Mouse (Mus musculus) neutrophil, adult 5-6 weeks (primary cell): Measurements from ENCODE around the gene Zbed3. TPM values are rescaled to one million over a fixed set of nuclear protein-coding genes. Genes with fewer than 3 reads are reported as not detected.

Experiments used
- ATAC-seq: fragments of 151-379, 151-347 bp; 2 replicates; pipeline ENCODE4 v1.8.0; 2017; ENCODE audit warnings: mild to moderate bottlenecking, moderate TSS enrichment; ENCODE audit not compliant: insufficient number of reproducible peaks, poor library complexity, low FRiP score, severe bottlenecking; ENCODE audit errors: extremely low read depth
- total RNA-seq: library from RNA; stranded (forward); fragments of 200-1000 nt; gene quantifications from 2 replicates; pipeline ENCODE4 v1.2.3, GENCODE M21; 2017

The Zbed3 gene
- 1.7 and 2.4 TPM in 2 replicates for total RNA-seq

- ATAC-seq = no peak
These were observed at the start of gene Zbed3 for GRCm38 (mm10) chr13:95323400-95323799. Gene Zbed3 (plus strand): TSS chr13:95323612.

GRCm38 (mm10) chr13:95278426-95279025 lies 44.9 kb upstream of the Zbed3 start:
- no peak for ATAC-seq

GRCm38 (mm10) chr13:95281740-95282673 lies 41.4 kb upstream of the Zbed3 start:
- ATAC-seq = no peak

- ATAC-seq = no peak
These were observed 36.4 kb upstream of the Zbed3 start for GRCm38 (mm10) chr13:95286989-95287388.

GRCm38 (mm10) chr13:95288027-95288426 lies 35.4 kb upstream of the Zbed3 start:
- no peak for ATAC-seq

GRCm38 (mm10) chr13:95291983-95292382 lies 31.4 kb upstream of the Zbed3 start:
- ATAC-seq = no peak

GRCm38 (mm10) chr13:95299956-95300355 lies 23.5 kb upstream of the Zbed3 start:
- no peak for ATAC-seq

- ATAC-seq = no peak
These were observed 16.8 kb upstream of the Zbed3 start for GRCm38 (mm10) chr13:95306596-95306995.

GRCm38 (mm10) chr13:95307100-95307655 lies 16.2 kb upstream of the Zbed3 start:
- no peak for ATAC-seq

GRCm38 (mm10) chr13:95312016-95312415 lies 11.4 kb upstream of the Zbed3 start:
- ATAC-seq = no peak

- ATAC-seq = no peak
These were observed 4.3 kb upstream of the Zbed3 start for GRCm38 (mm10) chr13:95319153-95319552.

- no peak for ATAC-seq
These were observed 3.0 kb upstream of the Zbed3 start for GRCm38 (mm10) chr13:95320451-95320850.

- peak; percentile 32; the same call in 1 of the 2 replicates for ATAC-seq
These were observed 676 bp downstream of the Zbed3 start for GRCm38 (mm10) chr13:95323950-95324625.

GRCm38 (mm10) chr13:95324626-95325079 lies 1.2 kb downstream of the Zbed3 start:
- no peak for ATAC-seq

- peak; percentile 56 for ATAC-seq
These were observed 1.9 kb downstream of the Zbed3 start for GRCm38 (mm10) chr13:95325080-95325906.

GRCm38 (mm10) chr13:95325907-95326550 lies 2.6 kb downstream of the Zbed3 start:
- ATAC-seq = no peak

GRCm38 (mm10) chr13:95326611-95327344 lies 3.4 kb downstream of the Zbed3 start:
- no peak for ATAC-seq
